Mouse (Mus musculus) left cerebral cortex, adult 2 months (tissue): ENCODE measurements around the gene Stxbp3. TPM values are rescaled to one million over a fixed set of nuclear protein-coding genes. Genes with fewer than 3 reads are reported as not detected.
"Not testable (repeated sequence)": the region's sequence is repeated elsewhere in the genome, so short reads cannot be mapped to it uniquely, and the experiment has no call there.

Experiments
- DNase-seq, 2 experiments: peaks; one replicate each; pipeline ENCODE4 v3.0.0; 2021 to 2022; ENCODE audit warnings: low spot score in 2 of 2, mixed read lengths in 1 of 2; ENCODE audit errors: extremely low spot score in 1 of 2
- H3K27ac ChIP-seq: fragments of 200-600 bp; 2 replicates; pipeline ENCODE4 v1.8.1; 2022
- H3K4me3 ChIP-seq: fragments of 200-600 bp; 2 replicates; pipeline ENCODE4 v1.8.1; 2022
- CTCF ChIP-seq: fragments of 200-600 bp; IDR thresholded peaks from 2 replicates; pipeline ENCODE4 v1.8.1; 2022; ENCODE audit warnings: antibody characterized with exemption, mild to moderate bottlenecking, moderate library complexity
- intact Hi-C: fragments of 180-260 bp; cut with DNase I; formaldehyde crosslinking; loops from one replicate; pipeline ENCODE4 v1.15.1; 2025
- long read RNA-seq, 2 experiments: library from polyadenylated mRNA; stranded (forward); transcript quantifications; one replicate each; pipeline ENCODE4 v2.0.0; 2021; ENCODE audit warnings: borderline mapping rate in 2 of 2
- total RNA-seq, 2 experiments: library from RNA; stranded (reverse); gene quantifications; 2 replicates each; pipeline ENCODE4 v1.2.3; 2021

Gene Stxbp3
- 10 to 100 TPM; 17.8 to 23.1 TPM for total RNA-seq
- long read RNA-seq, experiment 1, transcript Stxbp3-201 (19 exons, 2,419 nt) = major isoform, 10 of 13 reads
- long read RNA-seq, experiment 1, partial matches to known transcripts = 1 of 13 reads
- long read RNA-seq, experiment 1, other reads (novel, unspliced or antisense) = 2 of 13 reads
- long read RNA-seq, experiment 2, transcript Stxbp3-201 (19 exons, 2,419 nt) = major isoform, 12 of 16 reads
- long read RNA-seq, experiment 2, partial matches to known transcripts = 2 of 16 reads
- long read RNA-seq, experiment 2, other reads (novel, unspliced or antisense) = 1 of 16 reads

DNA sequence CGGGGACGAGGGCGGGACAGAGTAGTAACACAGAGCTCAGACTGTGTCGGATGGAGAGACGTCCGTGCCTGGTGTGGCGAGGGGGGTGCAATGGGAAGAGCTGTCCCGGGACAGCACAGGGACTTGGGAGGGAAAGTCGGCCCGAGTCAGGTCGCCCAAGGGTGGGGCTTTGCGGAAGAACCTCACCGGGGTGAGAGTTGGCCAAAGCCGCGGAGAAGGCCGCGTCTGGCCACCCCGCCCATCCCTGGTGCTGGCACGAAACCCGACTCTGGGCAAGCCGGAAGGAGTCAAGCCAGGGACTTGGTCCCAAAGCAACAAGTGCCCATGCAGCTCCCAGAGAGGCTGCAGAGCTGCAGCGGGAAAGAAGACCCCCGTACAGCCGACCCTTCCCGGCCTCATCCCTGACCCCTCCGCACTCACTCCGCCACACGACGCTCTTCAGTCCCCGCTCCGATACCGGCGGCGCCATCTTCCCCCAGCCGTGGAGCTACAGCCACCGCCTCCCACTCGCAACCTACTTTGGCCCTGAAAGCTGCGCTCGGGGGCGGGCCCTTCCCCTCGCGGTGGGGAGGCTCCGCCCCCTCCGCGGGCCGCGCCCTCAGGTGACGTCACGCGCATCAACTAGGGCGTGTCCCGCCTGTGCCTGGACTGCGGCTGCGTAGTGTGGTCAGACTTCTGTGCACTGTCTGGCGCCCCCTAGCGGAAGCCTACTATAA, at the start of gene Stxbp3:
Gene Stxbp3, minus strand, starts transcription at position 527 of the 716 bp plus-strand sequence.
- peak within 1 kb of the TSS; percentile 78 for H3K4me3 ChIP-seq
- H3K27ac ChIP-seq = peak within 1 kb of the TSS; percentile 88
- TF ChIP-seq CTCF = peak; percentile 100
- DNase-seq = peak; percentile 99
- intact Hi-C loops = loop anchor here (2.0 kb wide), 1 partner anchor 71 kb away; the partner anchor contains the start of gene Prpf38b

DNA sequence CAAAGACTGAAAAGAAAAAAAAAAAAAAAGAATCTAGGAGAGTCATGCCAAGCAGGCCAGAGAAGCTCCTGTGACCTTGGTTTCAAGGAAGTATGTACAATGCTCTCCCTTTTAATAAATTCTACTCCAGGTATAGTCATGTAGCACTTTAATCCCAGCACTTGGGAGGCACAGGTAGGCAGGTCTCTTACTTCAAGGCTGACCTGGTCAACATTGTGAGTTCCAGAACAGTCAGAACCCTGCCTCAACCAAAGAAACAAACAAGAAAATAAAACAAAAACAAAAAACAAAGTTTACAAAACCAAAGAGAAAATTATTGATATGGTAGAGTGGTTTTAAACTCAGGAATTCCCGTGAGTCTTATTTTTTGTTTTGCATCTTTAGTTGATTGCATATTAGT, 49.6 kb upstream of the Stxbp3 start, which contains the start of gene Fndc7:
Gene Fndc7, minus strand, starts transcription at position 101 of the 400 bp plus-strand sequence.
- Histone ChIP-seq H3K4me3 (no peak within 1 kb of the TSS), H3K27ac (no peak within 1 kb of the TSS)
- TF ChIP-seq CTCF = no peak
- intact Hi-C loops = no loop called here
- no peak for DNase-seq

DNA sequence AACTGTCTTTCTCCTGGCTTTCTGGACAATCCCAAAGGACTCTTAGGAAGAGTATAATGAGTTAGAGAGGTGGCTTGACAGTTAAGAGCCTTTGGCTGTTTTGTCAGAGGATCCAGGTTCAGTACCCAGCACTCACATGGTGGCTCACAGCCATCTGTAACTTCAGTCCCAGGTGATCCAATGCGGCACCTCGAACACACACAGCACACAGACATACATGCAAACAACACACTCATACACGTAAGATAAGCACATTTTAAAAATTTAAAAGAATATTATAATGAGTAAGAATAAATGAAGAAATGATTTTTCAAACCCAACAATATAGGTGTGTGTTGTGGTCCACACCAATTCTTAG, 47.3 kb upstream of the Stxbp3 start:
- intact Hi-C loops = no loop called here
- TF ChIP-seq CTCF = no peak

DNA sequence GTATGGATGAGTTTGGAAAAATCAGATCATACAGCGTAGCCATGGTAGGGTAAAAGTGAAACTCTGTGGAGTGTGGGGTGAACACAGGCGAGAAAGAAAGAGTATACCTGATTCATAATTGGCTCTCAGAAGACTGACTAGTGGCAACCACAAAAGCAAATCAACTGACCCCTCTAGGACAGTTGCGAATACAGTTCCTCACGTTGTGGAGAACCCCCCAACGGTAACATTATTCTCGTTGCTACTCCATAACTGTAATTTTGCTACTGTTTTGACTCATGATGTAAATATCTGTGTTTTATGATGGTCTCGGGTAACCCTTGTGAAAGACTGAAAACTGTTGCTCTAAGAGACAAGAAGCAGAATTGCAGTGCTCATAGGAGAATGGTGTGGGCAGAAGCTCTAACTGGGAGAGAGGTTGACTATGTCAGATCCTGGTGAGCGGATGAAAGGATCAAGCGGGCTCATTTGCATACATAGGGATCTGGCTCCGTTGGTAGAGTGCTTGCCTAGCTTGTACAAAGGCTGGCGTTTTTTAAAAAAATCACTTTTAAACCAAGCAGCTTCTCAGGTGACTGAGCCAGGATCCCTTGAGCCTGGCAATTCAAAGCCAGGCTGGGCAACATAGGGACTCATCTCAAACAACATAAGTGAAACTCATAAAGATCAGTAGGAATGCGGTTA, 46.8 kb upstream of the Stxbp3 start:
- no peak for TF ChIP-seq CTCF
- no peak for DNase-seq
- intact Hi-C loops = no loop called here
- Histone ChIP-seq H3K27ac (no peak overlapping the region), H3K4me3 (no peak overlapping the region)

More for the DNA sequence above, 47.3 kb upstream of the Stxbp3 start:
- H3K27ac ChIP-seq = no peak overlapping the region
- no peak for DNase-seq
- no peak overlapping the region for H3K4me3 ChIP-seq

DNA sequence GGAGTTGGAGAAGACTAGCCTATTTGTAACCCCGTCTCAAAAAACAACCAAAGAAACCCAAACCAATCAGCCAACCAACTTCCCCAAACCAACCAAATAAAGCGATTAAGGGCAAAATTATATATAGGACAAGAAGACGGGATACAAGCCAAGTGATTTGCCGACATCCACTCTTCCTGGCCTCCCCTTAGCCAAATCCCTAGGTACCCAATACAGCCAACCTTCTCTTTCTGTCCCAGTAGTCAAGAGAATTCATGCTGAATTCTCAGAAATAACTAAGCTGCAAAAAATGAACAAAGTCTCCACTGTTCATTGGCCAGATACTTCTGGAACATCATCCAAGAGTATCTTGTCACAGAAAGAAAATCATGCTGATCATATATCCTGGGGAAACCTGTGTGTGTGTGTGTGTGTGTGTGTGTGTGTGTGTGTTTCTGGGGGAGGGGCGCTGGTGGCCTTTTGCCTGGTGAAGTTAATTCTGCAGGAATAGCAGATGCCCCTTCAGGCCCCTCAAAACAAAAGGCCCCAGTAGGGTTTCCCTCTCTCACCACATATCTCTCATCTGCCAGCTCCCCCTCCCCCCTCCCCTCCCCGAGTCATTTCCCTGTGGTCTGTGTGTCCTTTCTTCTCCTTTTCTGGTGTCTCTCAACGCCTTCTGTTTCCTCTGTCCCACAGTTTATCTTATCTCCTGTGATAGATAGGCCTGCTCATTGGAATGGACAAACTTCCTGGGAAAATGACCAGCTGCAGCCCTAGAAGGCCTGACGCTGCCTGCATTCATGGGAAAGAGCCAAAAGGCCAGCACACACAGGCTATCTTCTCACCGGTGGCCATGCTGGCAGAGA, 45.6 kb upstream of the Stxbp3 start:
- no peak overlapping the region for H3K27ac ChIP-seq
- no peak overlapping the region for H3K4me3 ChIP-seq
- no peak for TF ChIP-seq CTCF
- DNase-seq = no peak
- intact Hi-C loops = no loop called here

DNA sequence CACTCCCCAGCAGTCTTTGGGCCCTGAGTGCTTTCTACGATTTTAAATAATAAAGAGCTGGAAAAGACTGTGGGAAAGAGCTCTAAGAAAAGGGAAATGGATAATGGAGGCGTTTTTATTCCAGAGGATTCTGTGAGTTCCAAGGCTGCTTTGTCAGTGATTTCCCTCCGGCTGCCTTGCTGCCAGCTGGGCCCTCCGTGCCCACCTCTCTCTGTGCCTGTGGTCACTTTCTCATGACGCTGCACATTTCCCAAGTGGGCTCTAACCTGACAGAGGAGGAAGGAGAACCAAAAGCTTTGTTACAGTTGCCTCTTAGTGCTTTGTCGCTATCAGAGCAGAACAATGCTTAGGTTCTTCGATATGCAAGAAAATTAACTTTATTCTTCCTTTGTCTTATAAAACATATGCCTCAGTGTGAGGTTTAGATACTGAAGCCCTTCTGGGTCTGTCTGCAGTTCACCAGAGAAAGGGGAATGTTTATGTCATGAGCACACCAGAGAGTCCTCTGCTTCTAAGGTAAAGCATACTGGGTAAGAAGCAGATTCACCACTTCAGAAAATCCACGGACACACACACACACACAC, 44.5 kb upstream of the Stxbp3 start:
- no peak for TF ChIP-seq CTCF
- no peak for DNase-seq
- intact Hi-C loops = no loop called here
- Histone ChIP-seq H3K27ac (no peak overlapping the region), H3K4me3 (no peak overlapping the region)

DNA sequence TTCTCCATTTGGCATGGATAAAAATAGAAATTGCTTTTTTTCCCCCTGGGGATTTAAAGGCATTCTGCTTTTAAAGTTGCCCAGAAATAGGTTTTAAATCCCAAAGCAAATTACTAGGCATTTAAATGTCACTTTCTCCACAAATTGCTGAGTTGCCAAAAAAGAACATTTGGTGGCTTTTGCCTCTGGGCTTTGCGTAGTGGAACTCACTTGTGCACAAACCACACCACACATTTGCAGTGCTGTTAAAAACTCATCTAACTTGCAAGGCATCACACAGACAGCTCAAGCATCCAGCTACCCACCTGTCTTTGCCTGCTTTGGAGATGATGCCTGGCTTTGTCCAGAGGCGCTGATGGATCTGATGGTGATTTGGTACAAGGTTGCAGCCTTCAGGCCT, 42.7 kb upstream of the Stxbp3 start:
- H3K4me3 ChIP-seq = no peak overlapping the region

DNA sequence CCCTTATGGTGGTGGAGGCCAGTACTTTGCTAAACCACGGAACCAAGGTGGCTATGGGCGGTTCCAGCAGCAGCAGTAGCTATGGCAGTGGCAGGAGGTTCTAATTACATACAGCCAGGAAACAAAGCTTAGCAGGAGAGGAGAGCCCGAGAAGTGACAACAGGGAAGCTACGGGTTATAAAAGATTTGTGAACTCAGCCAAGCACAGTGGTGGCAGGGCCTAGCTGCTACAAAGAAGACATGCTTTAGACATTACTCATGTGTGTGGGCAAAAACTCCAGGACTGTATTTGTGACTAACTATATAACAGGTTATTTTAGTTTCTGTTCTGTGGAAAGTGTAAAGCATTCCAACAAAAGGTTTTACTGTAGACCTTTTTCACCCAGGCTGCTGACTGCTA, 41.5 kb upstream of the Stxbp3 start:
- not testable (repeated sequence) for H3K4me3 ChIP-seq, H3K27ac ChIP-seq, DNase-seq
- intact Hi-C loops = loop anchor here (1.0 kb wide), 1 partner anchor 27 kb away; no protein-coding TSS in a partner anchor

More for the DNA sequence above, 42.7 kb upstream of the Stxbp3 start:
- no peak for DNase-seq
- TF ChIP-seq CTCF = no peak
- intact Hi-C loops = no loop called here
- H3K27ac ChIP-seq = no peak overlapping the region; the same call in 1 of the 2 replicates

DNA sequence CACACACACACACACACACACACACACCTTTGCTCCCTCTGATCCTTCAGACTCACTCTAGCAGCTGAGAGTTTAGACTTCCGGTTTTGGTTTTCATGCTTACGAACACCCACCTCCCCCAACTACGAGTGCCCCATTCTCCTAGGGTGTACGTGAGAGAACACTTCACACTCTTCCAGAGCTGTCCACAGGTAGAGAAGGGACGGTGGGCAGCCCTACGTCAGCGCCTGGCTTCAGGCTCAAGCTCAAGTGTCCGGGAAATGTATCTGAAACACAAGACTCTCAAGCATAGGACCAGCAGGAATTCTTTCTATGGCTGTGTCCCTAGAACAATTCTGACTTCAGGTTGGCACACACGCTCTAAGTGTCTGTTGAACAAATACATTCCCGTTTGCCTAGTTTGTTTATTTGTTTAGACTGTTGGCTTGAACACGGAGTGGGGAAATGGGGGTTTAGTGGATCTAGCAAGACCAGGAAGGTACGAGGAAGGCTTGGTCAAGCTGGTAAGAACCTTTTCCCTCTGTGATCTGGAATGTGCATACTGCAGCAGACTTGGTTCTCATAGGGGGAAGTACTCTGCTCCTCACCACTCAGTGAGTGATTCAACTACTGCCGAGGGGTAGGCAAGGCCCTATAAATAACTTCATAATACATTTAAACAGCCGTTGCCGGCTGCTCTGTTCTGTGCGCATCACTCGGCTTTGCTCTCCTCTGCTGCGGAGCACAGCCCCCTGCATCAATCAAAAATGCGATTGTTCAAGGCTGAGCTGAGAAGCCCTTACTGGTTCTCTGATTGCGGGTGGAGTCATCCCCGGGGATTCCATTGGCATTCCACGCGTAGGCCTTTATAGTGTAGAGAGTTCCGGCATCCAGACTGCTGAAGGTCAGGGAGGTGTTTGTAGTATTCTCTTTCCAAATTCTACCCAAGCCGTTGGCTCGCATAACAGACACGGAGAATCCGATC, 40.5 kb upstream of the Stxbp3 start:
- intact Hi-C loops = no loop called here
- Histone ChIP-seq H3K27ac (peak overlapping the region; percentile 50; the same call in 1 of the 2 replicates), H3K4me3 (no peak overlapping the region)
- no peak for TF ChIP-seq CTCF
- DNase-seq = peak; percentile 28 to 40

DNA sequence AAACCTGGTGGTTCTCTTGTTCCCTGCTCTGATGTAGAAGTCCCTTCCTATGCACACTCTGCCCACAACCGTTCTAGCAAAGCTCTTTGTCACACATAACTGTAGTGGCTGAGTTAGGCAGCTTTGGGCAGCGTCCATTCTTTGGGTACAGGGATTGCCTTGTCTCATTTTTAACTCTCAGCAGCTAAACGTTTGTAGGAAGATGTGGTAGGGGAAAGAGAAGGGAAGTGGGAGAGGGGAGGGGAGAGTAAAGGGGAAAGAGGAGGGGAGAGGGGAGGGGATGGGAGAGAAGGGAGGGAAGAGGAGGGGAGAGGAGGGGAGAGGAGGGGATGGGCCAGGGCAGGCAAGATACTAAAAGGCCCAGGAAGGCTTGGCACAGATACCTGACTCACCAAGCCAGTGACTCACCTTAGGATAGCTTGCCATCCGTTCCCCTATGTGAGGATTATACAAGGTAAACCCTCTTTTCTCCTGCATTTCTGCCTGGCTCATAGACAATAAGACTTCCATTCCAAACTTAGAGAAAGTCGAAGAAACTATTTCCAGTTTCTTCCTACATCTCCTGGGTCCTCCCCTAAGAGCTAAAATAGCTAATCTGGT, 39.6 kb upstream of the Stxbp3 start:
- TF ChIP-seq CTCF = no peak
- Histone ChIP-seq H3K27ac (no peak overlapping the region), H3K4me3 (no peak overlapping the region)
- DNase-seq = no peak
- intact Hi-C loops = loop anchor here (1.0 kb wide), 1 partner anchor 20 kb away; no protein-coding TSS in a partner anchor
